Mouse (Mus musculus) gastrocnemius, postnatal 10 days (tissue): ENCODE data around the gene Nono. TPM values are rescaled to one million over a fixed set of nuclear protein-coding genes. Genes with fewer than 3 reads are reported as not detected.

Source experiments
- DNase-seq: peaks from one replicate; pipeline ENCODE4 v3.0.0; 2021; ENCODE audit warnings: mixed read lengths
- long read RNA-seq, 2 experiments: library from polyadenylated mRNA; stranded (forward); transcript quantifications; one replicate each; pipeline ENCODE4 v2.0.0; 2021
- total RNA-seq, 2 experiments: library from RNA; stranded (reverse); gene quantifications; 2 replicates each; pipeline ENCODE4 v1.2.3; 2021

Gene Nono
- 10 to 100 TPM; 91.9 to 98.8 TPM for total RNA-seq
- long read RNA-seq, experiment 1, transcript Nono-201 (12 exons, 2,562 nt) = major isoform, 92 of 116 reads
- long read RNA-seq, experiment 1, partial matches to known transcripts = 6 of 116 reads
- long read RNA-seq, experiment 1, other reads (novel, unspliced or antisense) = 18 of 116 reads
- long read RNA-seq, experiment 2, transcript Nono-201 (12 exons, 2,562 nt) = major isoform, 61 of 71 reads
- long read RNA-seq, experiment 2, partial matches to known transcripts = 5 of 71 reads
- long read RNA-seq, experiment 2, other reads (novel, unspliced or antisense) = 5 of 71 reads

DNA sequence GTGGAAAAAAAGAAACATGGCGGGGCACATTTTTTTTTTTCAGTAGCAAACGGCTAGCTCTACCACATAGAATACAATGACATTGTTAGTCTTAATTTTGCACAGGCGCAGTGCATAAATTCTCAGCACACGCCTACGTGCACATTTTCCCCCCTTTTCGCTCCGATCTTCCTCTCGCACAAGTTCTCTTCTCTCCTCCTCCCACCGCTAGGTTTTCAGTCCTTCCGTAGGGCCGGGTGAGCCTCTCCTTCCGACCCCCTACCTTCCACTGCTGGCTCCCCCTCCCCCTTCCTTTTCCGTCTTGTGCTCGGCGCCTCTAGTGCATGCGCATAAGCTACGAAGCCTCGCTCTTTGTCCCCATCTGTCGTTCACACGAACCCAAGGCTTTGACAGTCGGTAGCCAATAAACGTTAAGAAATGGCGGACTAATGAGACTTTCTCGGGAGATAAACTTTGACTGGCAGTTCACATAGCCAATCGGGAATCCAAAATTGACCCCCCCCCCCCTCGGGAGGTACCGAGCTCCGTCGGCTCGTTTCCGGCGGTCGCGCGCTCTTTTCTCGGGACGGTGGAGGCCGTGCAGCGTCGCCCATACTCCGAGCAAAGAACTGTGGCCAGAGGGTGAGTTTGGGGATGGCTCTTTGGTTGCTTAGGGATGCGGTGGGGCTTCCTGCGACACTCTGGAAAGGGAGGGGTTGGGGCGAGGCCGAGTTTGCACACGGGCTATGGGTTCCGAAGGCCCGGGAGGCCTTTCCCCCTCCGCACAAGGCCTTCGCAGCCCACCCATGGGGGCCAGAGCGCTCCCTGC lies at the start of gene Nono:
Gene Nono, plus strand, starts transcription at position 177 of the 808 bp plus-strand sequence.
- DNase-seq = peak; percentile 79

GRCm38 (mm10) chrX:101379744-101380143 lies 49.4 kb upstream of the Nono start:
- no peak for DNase-seq

GRCm38 (mm10) chrX:101383455-101383854 lies 45.7 kb upstream of the Nono start:
- no peak for DNase-seq

GRCm38 (mm10) chrX:101384439-101385137 lies 44.5 kb upstream of the Nono start:
- DNase-seq = peak; percentile 4

- no peak for DNase-seq
Observed at GRCm38 (mm10) chrX:101386222-101386621, 42.9 kb upstream of the Nono start.

- no peak for DNase-seq
Observed at GRCm38 (mm10) chrX:101388866-101389537, 40.1 kb upstream of the Nono start.

- DNase-seq = no peak
Observed at GRCm38 (mm10) chrX:101394341-101394740, 34.8 kb upstream of the Nono start.

GRCm38 (mm10) chrX:101396459-101396858 lies 32.7 kb upstream of the Nono start:
- no peak for DNase-seq

DNA sequence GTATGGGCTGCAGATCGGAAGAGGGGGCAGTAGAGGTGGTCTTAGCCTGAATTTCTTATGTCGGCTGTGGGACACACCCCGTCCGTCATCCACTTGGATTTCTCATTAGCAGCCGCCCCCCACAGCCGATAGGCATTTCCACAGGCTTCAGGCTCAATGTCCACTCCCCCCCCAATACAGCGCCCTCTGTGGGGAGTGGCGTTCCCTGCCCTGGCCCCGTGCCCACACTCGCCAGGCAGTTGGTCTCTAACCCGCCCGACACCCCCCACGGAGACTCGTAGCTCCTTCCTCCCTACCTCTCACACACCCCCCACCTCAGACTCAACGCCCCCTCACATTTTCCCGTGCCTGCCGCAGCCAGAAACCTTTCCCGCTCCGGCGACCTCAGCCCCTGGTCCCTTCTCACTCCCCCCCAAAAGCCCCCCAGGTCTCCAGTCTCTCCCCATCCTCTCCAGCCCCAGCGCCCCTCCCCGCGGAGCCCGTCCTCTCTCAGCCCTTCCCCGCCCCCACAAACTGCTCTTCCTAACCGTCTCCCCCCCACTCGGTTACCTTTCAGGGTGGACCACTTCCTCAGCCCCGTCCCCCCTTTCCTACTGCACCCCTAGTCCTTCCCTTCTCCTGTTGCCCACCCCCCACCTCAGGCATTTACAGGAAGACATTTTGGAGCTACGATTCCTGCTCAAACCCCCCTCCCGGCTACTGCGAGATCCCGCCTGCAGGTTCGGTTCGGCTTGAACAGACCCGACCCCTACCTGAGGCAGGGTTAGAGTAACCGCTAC lies 10.0 kb upstream of the Nono start:
- DNase-seq = peak; percentile 61

DNA sequence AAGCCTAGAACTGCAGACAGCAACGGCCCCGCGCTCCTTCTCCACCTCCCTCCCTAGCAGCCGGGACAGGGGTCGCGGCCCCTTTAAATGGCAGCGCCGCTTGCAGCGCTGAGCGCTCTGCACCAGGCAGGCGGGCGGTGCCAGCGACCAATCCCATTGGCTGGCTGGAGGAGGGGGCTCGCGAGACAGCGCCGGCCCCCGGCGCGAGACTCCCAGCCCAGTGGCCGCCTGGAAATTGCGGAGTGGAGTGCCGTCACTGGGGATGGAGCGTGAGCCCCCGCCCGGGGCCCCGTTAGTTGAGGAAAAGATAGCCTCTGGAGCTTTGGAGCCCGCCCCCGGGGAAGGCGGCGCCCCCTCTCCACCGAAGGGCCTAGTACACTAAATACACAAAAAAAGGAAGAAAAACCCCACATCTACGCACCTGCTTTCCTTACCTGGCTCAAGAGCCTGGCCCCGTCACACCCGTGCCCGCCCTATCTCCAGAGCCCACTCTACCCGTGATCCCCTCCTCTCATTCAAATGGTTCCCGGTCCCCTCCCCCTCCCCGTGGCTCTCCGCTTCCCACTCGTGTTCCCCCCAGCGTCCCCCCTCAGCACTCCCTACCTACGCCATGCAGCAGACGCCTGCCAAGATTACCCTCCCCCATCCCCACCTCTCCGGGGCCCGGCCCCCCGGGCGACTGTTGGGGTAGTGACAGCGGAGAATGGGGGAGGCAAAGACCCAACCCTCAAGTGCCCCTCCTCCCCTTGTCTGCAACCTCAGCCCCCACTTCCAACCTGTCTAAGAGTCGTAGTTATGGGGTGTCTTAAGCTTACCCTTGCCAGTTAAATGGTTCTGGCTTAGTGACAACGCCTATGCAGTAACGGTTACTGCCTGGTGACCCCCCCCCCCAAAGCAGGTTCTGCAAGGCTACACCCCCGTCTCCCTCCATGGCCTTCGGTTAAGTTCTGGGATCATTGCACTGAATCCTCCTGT lies 9.1 kb upstream of the Nono start:
- peak; percentile 80 for DNase-seq

DNA sequence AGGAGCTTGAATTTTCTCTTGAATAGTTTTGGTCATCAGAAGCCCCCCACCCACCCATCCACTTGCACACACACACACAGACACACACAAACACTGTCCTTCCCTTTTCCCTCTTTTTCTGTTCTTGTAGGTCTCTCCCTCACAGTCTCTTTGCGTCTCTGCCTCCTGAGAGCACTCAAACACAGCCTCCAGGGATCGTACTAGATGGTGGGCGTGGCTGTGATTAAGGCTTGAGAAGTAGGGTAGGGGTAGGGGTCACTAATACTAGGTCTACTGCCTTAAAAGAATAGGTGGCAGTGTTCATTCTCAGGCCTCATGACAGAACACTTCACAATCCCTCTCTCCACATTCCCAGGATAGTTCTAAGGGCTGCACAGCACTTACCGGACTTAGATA lies 8.4 kb upstream of the Nono start, which contains the start of gene Zmym3:
Gene Zmym3, minus strand, starts transcription at position 150 of the 396 bp plus-strand sequence.
- no peak for DNase-seq

DNA sequence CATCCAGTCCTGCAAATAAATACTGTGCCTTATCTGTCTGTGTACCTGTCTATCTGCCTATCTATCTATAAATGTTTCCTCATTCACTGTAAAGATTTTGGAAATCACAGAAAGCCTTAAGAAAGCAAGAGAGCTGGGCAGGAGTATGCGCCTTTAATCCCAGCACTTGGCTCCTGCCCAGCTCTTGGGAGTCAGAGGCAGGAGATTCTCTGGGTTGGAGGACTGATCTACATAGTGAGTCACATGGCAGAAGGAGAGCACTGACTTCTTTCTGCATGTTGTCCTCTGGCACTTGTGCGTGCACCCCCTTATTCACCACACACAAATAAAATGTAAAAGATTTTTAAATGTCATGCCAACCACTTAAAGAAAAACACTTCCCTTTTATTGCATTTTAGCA lies 5.7 kb upstream of the Nono start:
- no peak for DNase-seq

GRCm38 (mm10) chrX:101427774-101428173 lies 1.3 kb upstream of the Nono start:
- DNase-seq = peak; percentile 11

- DNase-seq = no peak
Observed at GRCm38 (mm10) chrX:101428785-101429141, 355 bp upstream of the Nono start.

DNA sequence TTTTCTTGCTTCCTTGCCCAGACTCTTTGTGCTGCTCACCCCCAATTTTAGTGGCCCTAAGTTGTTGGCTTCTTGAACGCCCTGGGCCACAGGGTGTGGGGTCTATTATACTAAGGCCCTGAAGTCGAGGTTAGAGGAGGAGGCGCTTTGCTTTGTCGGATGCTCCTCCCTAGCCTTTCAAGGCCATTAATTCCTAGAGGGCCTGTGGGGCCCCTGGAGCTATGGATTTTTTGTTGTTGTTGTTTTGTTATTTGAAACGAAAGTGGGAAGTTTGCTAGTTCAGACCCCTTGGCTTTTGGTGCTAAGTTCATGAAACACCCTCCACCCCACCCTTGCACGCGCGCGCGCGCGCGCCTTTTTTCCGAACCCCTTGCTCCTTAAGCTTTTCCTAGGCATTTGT lies 858 bp downstream of the Nono start:
- no peak for DNase-seq

GRCm38 (mm10) chrX:101448886-101449475 lies 19.9 kb downstream of the Nono start, which contains the start of gene Itgb1bp2:
TSS of gene Itgb1bp2 (plus strand) at chrX:101449088.
- DNase-seq = no peak

DNA sequence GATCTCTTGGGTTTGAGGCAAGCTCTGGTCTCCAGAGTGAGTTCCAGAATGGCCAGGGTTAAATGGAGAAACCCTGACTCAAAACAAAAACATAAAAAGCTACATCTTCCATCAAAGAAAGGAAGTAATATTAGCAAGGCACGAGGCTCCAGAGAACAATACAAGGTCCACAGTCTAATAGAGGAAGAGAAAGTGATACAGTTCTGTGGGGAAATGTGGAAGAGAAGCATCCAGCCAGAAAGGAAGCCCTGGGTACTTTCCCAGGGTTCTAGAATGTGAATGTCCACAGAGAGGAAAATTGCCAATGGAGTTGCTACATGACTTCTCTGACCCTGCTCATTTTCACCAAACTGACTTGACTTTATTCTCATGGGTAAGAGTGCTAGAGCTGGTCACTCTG lies 22.0 kb downstream of the Nono start:
- DNase-seq = no peak

GRCm38 (mm10) chrX:101451591-101451990 lies 22.5 kb downstream of the Nono start:
- no peak for DNase-seq

DNA sequence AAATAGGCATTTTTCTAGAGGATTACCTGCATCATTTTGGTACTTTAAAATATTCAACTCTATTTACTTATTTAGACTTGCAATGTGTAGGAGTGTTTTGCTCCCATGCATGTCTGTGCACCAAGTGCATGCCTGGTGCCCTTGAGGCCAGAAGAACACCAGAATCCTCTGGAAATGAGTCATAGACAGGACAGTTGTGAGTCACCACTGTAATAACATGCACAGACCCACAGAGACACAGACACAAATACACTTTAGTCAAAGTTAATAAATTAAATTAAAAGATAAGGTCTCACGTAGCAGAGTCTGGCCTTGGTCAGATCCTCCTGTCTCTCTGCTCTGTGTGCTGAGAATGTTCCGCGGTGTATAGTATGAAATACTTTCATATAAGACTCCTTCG lies 43.1 kb downstream of the Nono start:
- DNase-seq = no peak
